Mouse (Mus musculus) left cerebral cortex, adult 9 months (tissue): Measurements from ENCODE around the gene Mmadhc.

Experiments
- DNase-seq, 2 experiments: peaks; one replicate each; pipeline ENCODE4 v3.0.0; 2022; ENCODE audit warnings: low spot score in 2 of 2

Mmadhc gene

DNA sequence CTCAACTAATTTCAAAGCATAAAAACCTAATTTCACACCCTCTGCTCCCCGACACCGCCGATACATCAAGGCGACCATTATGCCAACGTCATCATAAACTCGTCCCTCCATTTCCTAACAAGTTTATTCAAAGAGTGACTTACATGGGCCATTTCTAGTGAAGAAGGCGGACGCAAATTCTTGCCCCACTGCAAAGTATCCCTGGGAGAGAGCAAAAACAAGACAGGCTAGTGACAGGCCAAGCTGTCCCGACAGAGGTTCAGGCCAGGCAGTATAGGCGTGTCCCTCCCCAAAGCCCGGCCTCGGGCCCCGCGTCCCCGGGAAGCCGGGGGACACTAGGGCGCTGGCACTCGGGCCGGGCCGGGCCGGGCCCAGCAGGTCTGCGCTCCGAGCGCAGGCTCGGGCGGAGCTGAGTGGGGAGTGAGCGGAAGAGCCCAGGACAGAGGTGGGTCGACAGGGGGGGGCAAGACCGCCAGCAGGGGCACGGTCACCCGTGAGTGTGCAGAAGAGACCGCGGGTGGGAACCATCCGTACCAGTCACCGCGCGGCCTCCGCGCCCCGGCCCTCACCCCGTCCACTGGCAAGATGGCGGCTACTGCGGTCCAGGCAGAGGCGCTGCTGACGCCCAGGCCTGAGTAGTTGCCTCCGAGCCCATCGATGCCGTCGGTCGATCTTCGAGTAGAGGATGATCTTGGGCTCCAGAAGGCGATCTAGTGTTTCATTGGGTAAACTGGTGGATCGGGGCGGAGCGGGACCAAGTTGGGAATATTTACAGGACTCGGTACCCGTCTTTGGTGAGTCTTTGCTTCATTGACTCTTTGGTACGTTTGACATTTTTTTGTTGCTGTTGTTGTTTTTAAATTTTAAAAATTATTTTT is at the start of gene Mmadhc:
TSS of gene Mmadhc (minus strand) at position 693 of the 878 bp plus-strand sequence.
- DNase-seq = peak; percentile 66 to 92

DNA sequence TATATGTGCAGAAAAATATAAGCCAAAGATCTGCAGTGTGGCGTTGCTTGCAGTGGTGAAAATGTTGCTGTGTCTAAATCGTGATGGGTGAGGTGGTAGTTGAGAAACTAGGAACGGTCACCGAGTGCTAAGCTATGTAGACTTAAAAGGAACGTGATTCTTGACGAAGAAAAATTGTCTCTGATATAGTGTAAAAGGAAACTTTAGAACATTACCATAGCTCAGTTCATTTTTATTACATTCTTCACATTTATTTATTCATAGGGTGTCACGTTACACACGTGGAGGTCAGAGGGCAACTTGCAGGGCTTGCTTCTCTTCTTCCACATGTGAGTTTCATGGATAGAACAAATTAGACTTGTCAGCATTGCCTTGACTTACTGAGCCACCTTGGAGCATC is 47.0 kb upstream of the Mmadhc start:
- no peak for DNase-seq

DNA sequence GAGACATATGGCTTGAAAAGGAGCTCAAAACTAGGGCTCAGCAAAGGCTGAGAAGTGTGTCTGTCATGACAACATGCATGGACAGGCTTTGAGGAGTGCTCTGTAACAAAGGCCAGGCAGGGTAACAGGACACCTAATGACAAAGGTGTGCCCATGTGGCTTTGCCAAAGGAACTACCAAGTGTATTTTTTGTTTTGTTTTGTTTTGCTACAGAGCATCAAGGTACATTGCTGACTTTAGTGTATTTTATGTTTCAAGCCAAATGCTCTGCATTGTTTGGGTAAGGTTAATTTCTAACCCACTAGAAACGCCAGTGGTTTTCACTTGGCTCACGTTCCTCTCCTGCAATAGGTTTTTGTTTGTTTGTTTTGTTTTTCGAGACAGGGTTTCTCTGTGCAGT is 42.5 kb upstream of the Mmadhc start:
- no peak for DNase-seq

DNA sequence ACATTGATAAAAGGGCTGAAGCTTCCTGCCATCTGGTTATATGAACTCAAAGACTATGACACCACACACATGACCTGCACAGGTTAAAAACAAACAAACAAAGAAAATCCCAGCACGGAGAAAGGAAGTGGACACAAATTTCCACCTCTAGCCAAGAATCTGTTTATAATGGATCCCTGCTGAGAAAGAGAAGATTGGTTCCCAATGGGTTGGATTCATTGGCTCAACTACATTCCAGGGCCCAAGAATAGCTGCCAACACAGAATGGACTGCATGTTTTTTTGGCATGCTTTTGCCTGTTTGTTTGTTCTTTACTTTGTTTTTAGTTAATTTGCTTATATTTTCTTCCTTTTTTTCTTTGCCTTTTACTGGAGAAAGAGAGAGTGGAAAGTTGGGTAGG is 41.0 kb upstream of the Mmadhc start:
- DNase-seq = no peak

DNA sequence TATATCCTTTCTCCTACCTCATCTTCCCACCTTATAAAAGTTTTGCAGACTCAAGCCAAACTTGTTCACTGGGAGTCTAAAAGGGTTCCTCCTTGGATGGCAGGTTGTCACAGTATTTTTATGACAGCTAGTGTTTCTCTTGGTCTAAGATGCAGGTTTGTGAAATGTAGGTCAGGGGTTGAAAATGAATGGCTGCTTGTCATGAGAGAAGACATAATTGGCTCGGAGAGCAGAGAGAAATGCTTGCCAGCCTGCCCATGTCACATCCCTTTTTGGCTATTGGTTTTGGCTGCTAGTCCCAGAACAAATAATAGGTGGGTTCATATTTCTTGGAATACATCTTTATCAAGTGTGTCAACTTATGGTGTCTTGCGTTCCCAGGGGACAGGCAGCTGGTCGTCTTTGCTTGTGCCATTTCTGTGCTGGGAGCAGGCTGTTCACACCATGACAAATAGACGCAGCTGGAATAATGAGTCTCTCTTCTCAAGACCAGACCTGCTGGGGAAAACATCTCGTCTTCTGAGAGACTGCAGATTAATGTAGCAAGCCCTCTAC is 35.2 kb upstream of the Mmadhc start:
- no peak for DNase-seq

DNA sequence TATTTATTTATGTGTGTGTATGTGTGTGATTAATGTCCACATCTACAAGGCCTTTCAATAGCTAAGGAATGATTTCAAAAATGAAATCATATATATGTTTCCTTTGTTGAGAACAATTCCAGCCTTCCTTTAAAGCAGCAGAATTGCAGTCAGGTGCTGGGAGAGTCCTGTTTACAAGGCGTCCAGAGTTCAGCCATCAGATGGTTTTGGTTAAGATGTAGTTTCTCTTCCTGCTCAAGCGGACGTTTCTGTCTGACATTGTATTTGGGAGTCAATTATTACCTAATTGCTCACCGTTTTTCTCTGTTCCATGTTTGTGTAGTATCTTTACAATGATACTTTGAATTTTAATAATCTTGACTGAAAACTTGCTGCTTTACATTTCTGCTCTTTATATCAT is 31.6 kb upstream of the Mmadhc start:
- no peak for DNase-seq

DNA sequence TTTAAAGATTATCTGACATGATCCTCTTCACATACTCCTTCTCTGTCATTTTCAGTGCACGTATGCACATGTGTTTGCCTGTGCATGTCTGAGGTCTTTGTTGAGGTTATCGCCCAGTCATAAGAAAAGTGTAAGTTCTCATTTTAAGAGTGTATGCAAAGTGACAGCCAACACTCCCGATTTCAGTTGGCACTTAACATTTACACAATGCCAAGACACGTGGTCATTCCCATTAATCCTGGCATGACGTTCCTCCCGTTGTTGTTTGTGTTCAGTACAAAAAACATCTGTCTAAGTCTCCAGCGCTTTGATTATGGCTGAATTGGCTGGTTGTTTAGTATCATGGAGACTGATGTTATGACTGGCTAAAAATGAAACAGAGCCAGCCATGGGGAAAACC is 28.2 kb upstream of the Mmadhc start:
- DNase-seq = no peak

DNA sequence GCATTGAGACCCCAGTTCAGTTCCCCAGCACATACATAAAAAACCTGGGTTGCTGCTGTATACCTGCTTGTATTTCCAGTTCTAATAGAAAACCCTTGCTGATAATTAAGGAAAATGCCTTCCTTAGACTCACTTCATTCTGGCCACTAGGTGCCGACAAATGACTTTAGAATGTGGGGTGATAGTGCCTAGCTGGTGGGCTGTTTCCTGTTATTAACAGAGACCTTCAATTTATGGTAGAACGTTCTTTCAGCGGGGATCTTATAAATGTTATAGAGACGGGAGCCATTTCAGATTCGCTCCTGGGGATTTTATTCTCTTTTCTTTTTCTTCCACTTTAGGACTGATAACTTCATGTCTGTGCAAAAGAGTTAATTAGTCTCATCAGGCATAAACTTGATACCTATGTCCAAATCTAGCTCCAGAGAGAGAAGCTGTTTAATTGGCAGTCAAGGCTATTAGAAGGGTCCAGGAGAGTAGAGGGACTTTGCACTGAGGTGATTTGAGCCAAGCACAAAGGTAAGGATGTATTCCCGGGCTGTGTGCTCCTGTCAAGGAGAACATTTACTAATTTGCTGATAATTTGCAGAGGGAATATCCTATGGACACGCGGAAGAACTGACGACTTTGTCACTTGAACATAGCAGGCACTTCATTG is 10.2 kb upstream of the Mmadhc start:
- peak in 1 of 2 experiments; percentile 53 for DNase-seq

DNA sequence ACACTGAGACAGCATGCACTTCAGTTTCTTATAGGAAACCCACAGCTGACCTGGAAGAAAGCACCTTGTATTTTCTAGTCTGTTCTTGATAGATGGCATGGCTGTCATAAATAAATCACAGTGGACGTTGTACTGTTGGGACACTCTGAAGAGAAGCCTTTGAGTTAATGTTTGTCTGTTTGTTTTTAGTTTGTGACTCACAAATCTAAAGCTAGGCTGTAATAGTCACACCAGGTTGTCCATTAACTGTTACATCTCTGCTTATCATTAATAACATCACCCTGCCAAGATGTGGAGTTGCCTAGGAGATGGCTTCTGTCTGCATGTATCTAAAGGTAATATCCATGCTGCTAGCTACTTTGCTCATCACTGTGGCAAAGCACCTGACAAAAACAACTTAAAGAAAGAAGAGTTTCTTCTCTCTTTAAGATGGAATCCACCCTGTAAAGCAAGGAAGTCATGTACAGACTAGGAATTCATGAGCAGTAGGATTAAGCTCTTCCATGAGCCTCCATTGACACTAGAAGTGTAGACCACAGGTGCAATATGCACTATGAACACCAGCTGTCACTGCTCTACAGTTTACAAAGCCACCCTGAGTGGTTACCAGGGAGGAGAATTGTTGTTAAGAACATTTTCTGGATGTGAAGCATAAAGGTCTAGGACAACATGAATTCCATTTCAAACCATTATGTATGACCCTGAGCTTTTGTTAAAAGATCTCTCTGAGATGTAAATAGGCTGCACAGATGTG is 8.4 kb upstream of the Mmadhc start:
- peak in 1 of 2 experiments; percentile 20 for DNase-seq

DNA sequence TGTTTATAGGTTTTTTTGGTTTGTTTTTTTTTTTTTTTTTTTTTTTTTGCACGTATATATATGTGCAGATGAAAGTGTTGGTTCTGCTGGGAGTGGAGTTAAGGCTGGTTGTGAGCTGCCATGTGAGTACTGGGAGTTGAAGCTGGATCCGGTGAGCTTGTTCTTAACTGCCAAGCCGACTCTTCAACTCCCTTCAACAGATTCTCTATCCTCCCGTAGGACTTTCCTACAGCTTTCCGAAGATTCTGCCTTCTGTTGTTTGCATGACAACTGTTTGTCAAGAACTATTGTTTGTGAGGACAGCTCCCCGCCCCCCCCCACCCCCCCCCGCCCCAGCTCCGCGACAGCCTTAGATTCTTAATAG is 368 bp upstream of the Mmadhc start:
- DNase-seq = no peak

DNA sequence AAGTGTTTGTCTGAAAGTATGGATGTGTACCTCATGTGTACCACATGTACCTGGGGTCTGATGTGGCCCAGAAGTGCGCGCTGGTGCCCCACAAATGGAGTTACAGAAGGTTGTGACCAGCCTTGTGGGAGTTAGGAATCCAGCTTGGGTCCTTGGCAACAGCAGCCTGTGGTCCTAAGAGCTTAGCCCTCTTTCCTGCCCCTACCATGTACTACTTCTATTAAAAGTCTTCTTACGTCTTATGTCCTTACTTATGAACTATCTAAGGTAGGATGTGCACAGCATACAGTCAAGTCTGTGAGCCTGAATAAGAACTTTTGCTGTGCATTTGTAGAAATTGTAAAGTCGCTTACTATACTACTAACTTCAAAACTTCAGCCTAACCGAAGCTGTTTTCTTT is 1.0 kb downstream of the Mmadhc start:
- DNase-seq = no peak

DNA sequence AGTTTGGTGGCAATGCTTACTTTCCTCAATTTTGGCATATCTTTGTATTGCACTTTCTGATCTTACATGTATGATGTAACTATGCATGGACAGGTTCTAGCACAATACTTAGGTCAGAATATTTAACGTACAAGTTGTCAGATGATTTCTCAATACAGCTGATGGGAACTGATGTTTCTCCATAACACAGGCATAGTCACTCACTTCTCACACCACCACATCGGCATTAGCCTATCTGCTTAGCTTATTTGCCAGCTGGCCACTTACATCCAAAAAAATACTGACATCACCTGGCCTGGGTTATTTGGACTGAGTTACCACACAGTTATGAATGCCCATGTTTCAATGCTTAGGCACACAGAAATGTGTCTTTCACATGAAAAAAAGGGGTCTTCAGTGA is 2.5 kb downstream of the Mmadhc start:
- DNase-seq = no peak

DNA sequence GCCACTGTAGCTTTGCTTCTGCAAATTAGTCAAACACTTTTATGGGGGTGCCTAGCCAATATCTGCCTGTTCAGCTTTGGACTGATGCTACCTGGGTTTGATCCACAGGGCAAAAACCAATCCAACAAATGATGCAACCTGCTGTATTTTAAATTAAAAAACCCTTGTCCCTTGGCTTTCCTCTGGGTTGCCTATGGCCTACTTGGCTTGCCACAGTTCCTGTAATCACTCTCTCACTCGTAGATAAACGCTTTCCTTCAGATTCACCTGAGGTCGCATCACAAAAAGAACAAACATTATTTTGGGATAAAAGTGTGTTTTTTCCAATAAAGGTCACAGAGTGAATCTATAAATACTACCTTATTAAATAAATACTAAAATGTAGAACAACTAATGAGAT is 3.0 kb downstream of the Mmadhc start:
- DNase-seq = no peak

DNA sequence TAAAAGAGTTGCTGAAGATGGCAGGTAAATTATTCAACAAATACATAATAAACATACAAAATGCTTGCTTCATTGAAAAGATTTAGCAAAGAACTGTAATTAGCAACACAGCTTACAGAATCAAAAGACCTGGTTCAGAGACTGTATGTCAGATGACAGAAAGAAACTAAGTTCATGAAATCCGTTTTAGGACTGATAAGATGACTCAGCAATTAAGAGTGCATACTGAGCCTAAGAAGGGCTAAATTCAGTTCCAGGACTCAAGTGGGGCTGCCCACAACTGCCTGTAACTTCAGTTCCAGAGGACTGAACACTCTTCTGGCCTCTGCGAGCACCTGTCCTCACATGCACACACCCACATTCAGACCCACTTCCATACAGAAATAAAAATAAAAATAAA is 4.7 kb downstream of the Mmadhc start:
- DNase-seq = no peak

DNA sequence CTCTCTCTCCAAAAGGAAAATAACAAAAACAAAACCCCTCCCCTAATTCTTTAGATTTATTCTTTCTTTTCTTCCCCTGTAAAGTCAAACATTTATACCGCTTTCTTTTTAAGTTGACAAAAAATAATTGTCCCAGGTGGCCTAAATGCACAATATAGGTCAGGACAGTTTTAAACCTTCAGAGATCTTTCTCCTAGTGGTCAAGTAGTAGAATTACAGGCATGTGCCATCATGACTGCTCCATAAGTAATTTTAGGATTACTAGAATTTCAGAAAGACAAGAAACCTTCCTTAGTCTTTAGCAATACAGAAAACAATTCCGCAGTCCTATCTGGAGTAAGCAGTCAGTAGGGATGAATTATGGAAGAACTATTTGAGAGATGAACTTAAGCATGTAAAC is 5.8 kb downstream of the Mmadhc start:
- DNase-seq = no peak

DNA sequence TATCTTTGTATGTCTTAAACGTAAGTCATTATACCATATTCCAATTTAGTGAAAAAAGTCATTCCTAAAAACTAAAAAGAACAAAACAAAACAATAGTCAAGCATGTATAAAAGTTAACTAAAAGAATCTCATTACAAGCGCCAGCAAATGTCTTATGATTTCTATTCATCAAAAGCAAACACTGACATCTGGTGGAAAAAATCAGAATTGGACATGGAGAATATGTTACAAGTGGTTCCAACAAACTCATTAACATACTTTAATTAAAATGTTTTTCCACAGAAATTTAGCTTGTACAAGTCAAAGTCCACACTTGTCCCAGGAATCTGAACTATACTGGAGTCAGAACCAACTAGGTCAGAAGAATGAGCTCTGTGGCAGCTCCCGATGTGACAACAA is 11.8 kb downstream of the Mmadhc start:
- no peak for DNase-seq

DNA sequence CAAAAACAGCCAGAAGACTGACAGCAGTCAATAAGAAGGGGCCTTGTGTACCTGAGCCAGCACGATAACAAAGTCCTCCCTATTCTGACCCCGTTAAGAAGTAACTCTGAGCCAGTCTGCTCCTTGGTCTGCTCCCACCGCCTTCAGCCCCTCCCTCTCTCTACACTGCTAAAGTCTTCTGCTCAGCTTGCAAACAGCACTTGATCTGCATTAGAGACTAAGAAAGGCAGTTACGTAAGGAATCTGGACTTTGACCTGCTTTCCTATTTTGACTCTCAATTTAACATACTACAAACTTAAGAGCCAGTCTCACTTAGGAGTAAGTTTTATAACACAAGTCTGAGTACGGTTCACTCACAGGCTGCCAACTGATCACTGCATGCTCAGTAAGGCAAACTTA is 12.6 kb downstream of the Mmadhc start:
- DNase-seq = no peak

DNA sequence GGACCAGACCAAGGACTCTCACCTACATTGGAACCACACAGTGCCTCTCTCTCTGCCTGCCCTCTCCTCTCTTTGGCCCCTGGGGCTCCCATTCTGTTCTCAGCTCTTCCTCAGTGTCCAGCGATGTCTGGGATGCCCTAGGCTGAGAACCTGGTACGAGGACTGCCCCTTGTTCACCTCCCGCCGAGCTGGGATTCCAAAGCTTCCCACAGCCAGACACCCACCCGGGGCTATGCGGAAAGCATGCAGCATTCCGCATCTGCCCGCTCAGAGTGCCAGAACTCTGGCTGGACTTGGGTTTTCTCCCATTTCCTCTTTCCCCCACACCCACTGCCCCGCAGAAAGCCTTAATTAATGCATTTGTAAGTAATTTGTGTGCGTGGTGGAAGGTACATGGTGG is 19.9 kb downstream of the Mmadhc start:
- no peak for DNase-seq

DNA sequence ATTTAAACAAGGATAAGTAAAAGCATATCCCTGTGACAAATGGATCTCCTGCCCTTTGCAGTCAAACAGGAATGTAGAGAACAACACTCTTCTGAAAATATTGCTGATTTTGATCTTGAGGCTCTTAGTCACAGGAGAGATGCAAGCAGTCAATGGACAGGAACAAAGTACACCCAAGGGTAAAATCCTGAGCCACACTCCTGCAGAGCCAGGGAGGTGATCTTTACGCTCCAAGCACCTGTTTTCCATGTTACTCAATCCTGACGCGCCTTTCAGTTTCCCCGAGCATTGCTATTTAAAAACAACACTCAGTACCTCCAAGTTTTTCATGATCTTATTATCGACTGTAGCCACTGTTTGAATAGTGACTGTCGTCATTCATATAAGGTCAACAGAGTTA is 23.2 kb downstream of the Mmadhc start:
- DNase-seq = no peak

DNA sequence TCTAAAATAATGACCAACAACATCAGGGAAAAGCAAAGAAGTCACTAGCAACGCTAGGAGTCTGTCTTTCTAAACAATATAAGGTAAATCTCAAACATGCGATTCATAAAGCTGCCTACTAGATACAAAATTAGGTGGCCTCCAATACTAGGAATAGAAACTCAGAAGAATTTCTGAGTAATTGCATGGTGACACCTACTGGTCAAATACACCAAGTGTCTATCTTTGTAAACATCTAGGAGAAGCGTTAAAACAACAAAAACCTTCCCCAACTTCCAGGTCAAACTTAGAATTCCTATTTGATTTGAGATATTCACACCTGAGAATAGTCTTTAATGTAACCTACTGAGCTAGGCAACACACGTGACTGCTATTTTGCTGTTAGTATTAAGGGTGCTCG is 24.4 kb downstream of the Mmadhc start:
- peak in 1 of 2 experiments; percentile 31 for DNase-seq

DNA sequence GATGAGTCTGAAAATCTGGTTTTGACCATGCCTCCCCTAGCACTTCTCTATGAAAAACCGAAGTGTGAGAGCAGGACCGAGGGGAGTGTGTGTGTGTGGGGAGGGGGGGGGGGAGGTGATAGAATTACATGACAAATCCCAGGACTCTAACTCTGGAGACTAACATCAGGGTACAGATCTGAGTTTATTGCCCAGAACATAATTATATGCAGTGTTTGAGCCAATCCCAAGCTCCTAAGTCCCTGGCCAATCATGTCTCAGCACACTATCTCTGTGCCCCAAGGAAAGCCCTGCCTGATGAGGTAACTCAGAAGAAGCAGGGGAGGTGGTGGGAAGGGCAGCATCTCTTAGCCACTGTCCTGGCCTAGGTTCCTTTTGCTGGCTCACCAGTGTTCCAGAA is 28.1 kb downstream of the Mmadhc start:
- no peak for DNase-seq

DNA sequence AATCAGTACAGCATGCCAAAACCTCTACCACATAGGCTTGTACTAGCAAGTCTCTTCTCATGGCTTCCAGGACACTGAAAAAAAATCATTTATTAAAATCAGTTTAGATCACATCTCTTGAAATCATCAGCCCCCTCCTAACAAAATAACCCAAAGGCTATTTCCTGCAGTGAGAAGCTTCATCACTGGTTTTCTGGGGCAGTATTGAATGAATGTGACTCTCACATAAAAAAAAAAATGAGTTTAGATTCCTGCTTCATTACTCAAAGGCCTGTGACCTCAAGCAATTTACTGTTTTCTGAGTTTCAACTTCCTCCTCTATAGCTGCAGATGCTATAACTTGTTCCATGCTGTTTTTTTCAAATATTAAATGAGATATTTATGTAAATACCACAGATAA is 29.6 kb downstream of the Mmadhc start:
- DNase-seq = no peak
